Mouse (Mus musculus) brain, embryonic 18.5 days (tissue): Measurements from ENCODE around the gene Bik.

Experiments
- DNase-seq: peaks from one replicate; pipeline ENCODE4 v3.0.0-alpha.2; 2012; ENCODE audit warnings: low read depth, low spot score

The Bik gene

DNA sequence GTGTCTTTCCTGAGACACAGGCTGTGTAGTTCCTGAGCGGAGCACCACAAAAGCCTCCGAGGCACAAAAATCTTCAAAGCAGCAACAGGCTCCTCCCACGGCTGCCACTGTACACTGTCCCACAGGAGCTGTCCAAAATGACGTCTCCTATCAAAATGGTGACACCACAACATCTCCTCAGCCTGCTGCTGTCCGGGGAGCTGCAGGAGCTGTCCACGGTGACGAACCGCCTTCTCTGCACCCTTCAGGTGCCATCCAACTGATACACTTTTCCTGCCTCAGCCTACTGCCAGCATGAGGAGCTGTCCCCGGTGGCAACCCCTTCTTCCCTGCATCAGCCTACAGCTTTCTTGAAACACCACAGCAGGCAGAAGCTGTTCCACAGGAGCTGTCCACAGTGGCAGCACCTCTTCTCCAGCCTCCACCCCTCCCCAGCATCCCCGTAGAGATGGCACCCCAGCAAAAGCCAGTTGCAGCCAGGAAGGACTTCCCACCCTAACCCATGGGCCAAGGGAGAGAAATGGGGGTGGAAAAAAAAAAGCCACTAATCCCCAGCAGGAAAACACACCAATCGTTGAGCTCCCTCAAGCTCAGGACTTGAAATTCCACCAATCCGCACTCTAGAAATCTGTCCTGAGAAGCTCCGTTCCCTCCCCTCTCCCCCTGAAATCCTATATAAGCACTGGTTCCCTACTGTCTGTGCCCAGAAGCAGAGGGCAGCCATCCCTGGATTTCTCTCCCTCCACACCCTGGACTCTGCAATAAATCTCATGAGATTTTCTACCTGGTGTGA lies 14.0 kb upstream of the Bik start:
- no peak for DNase-seq

DNA sequence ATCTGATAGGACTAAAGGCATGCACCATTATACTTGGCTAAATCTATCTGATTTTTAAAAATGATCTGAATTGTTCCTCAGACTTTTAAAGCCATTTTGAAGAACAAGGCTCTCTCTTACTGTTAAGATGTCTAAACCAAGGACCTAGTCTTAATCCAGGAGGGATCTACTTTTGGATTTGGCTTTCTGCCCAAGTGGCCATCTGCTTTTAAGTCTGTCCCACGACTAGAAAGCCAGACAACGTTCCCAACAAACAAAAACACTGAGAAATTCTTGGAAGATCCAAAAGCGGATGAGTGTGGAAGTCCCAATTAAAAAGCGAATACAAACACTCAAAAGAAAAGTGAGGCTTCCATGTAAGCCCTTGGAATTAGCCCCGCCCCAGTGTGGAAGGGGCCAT lies 11.6 kb upstream of the Bik start:
- no peak for DNase-seq

- DNase-seq = no peak
Measured at GRCm38 (mm10) chr15:83518215-83519048, 8.2 kb upstream of the Bik start.

DNA sequence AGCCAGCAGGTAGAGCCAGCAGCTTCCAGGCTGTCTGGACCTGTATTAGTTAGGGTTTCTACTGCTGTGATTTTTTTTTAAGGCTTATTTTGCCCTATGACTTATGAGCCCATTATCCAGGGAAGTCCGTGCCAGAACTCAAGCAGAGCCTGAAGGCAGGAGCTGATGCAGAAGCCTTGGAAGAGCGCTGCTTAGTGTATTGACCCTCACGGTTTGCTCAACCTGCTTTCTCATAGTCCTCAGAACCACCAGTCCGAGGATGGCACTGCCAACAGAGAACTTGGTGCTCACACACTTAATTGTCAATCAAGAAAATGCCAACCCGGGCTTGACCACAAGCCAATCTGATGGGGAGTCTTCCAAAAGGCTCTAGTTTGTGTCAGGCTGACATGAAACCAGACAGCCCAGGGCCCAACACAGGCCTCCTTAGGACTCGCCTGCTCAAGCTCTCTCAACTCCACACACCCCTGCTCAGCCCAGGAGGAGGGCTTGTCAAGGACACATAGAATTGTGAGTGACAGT lies 5.7 kb upstream of the Bik start:
- DNase-seq = no peak

- no peak for DNase-seq
Measured at GRCm38 (mm10) chr15:83523196-83523595, 3.5 kb upstream of the Bik start.

GRCm38 (mm10) chr15:83523638-83524332 lies 2.9 kb upstream of the Bik start:
- DNase-seq = no peak

DNA sequence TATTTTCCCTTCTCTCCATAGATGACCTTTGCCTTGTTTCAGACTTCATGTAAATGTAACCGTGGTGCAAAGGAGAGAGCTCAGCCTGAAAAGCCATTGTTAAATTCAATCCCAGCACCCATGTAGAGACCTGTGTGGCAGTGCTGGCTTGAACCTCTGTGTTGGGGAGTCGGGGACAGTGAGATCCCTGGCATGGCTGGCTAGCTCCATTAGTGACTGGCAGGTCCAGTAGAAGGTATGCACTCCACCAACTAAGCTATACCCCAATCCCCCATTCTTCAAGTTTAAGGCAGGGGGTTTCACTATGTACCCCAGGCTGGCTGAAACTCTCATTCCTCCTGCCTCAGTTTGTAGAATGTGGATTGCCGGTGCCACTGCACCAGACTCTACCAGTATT lies 2.3 kb upstream of the Bik start:
- DNase-seq = no peak

- no peak for DNase-seq
Measured at GRCm38 (mm10) chr15:83527092-83527437, 403 bp downstream of the Bik start.

- DNase-seq = no peak
Measured at GRCm38 (mm10) chr15:83527747-83528146, 1.1 kb downstream of the Bik start.

GRCm38 (mm10) chr15:83528892-83529291 lies 2.2 kb downstream of the Bik start:
- DNase-seq = no peak

DNA sequence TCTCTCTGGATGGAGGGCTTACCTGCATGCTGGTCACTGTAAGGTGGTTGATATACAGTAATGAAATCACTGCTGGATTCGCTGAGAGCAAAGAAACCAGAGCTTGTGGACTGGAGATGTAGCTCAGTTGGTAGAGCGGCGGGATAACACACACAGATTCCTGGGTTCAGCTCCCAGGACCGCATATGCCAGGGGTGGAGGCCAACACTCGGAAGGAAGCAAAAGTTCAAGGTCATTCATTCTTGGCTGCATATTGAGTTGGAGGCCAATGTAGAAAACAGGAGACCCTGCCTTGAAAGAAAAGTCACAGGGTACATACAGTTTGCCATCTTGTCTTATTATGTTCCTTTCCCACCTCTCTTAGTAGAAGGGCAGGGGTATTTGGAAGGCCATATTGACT lies 3.1 kb downstream of the Bik start:
- DNase-seq = no peak

DNA sequence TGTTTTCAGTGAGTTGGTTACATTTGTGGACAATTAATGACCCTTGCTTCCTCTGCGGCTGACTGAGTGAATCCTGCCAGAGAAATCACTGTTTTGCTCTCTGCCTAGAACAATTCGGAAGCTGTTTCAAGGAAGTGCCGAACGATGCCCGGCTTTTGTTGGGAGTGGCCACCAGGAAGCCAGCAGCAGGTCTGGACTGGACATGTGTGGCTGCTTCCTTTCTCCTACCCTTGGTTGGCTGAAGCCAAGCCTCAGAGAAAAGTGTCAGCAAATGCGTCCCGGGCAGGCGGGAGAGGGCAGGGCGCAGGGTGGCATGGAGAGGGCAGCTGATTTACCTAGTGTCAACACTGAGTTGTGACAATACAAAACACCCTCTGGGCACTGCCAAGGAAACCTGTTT lies 3.6 kb downstream of the Bik start:
- no peak for DNase-seq

- DNase-seq = no peak
Measured at GRCm38 (mm10) chr15:83530688-83531087, 4.0 kb downstream of the Bik start.

DNA sequence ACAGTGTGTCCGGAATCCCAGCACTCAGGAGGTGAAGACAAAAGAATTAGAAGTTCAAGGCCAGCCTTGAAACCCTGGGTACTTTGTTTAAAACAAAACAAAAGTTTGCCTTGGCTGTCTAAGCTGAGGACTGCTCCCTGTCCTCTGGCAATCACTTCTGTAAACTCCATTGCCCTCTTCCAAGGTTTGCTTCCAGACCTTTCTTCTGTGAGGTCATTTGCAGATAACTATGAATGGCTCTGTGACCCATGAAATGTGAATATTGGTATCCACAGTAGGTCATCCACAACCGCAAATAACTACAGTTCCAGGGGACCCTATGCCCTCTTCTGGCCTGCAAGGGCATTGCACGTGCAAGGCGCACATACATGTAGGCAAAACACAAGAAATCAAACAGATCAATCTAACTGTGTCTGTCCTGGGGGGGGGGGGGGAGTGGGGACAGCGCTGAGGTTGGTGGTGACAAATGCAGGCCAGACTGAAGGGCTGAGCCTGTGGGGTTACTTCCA lies 5.4 kb downstream of the Bik start:
- no peak for DNase-seq

DNA sequence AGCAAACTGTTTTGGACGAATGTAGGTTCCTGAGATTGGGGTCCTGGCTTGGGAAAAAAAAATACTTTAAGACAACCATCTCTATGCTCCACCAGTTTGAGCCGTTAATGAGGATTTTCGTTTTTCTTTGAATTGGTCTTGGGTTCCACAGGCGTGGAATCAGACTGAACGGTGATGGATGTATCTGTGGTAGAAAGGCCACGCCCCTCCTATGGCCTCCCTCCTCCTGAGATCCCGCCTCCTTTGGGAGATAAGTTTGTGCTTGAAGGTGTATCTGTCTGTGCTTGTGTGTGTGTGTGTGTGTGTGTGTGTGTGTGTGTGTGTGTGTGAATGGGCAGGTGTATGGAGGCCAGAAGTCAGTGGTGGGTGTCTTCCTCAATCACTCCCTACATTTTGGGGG lies 5.9 kb downstream of the Bik start:
- DNase-seq = no peak

GRCm38 (mm10) chr15:83534960-83535889 lies 8.6 kb downstream of the Bik start:
- no peak for DNase-seq

- no peak for DNase-seq
Measured at GRCm38 (mm10) chr15:83535890-83536231, 9.2 kb downstream of the Bik start.

DNA sequence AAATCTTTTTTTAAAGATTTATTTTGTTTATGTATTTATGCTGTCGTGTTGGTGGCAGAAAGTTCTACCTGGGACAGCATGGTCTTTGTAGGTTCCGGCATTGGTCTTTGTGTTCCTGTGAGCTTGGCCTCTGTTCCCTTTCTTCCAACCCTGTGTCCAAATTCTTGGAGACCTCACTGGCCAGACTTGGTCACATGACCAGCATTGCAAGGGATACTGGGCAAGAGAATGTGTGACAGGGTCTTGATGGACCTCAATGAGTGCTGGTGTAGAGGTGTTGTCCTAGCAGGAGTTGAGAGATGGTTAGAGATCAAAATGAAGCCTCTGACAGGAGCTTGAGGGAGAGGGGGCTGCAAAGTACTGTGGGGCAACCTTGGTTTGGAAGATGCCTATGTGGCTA lies 12.2 kb downstream of the Bik start:
- no peak for DNase-seq

- DNase-seq = no peak
Measured at GRCm38 (mm10) chr15:83539905-83540304, 13.2 kb downstream of the Bik start.

GRCm38 (mm10) chr15:83541647-83542287 lies 15.1 kb downstream of the Bik start:
- DNase-seq = no peak

DNA sequence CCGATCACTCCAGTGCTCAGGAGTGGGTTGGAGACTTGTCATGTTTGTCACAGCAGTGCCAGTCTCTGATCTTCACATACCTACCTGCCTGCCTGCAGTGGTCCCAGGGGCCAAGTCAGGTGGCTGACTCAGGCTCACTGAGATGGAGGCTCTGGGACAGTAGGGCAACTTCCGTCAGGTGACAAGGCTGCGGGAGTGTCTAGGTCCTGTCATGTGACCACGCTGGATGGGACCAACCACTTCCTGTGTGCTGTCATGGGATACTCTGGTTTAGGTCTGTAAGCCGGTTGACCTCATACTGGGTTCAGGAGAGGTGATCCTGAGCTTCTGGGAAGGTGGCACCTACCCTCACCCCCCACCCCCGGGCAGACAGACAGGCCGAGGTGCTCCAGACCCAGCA lies 19.4 kb downstream of the Bik start:
- DNase-seq = no peak
